Mouse (Mus musculus) erythroblast, embryonic 14.5 days (primary cell): Measurements from ENCODE around the gene Col15a1.

ENCODE experiments used
- GATA1 ChIP-seq: IDR thresholded peaks from 2 replicates; pipeline ENCODE4 v1.6.1; 2012; ENCODE audit warnings: low read length, inconsistent platforms, mixed read lengths
- TAL1 ChIP-seq: IDR thresholded peaks from 3 replicates; pipeline ENCODE4 v1.6.1; 2012; ENCODE audit warnings: low read length, inconsistent platforms, mixed read lengths

DNA sequence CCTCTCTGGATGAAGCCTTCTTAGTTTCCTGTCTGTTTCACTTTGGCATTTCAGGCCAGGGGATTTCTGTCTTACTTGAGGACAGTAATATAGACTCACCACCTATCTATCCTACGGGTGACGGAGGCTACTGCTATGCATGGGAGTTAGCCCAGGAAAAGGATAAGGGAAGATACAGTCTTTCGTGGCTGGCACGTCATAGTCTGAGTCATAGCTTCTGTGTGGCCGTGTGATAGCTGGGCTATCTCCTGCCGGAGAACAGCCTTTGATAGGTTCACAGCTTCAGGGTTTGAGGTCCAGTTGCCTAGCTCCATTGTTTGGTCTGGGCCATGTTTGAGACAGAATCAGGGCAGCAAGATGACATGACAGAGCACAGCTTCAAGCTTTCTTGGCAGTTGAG is 70.4 kb downstream of the Col15a1 start:
- TF ChIP-seq GATA1, result no peak
- no peak for TF ChIP-seq TAL1
